Mouse (Mus musculus) neural tube, embryonic 12.5 days (tissue): ENCODE data around the gene Rangrf. TPM values are rescaled to one million over a fixed set of nuclear protein-coding genes. Genes with fewer than 3 reads are reported as not detected.
A peak's percentile ranks its signal among the peaks of the same experiment; 100 is the strongest.

Source experiments
- ATAC-seq: fragments of 200-750 bp; cut with Nextera tagmentation; 2 replicates; pipeline ENCODE4 v1.8.0; 2017; ENCODE audit warnings: low read depth, mild to moderate bottlenecking, moderate TSS enrichment, moderate library complexity; ENCODE audit not compliant: low FRiP score
- H3K27ac ChIP-seq: fragments of 300-500 bp; sonication (generic); 2 replicates; pipeline ENCODE4 v1.5.1; 2016
- H3K27me3 ChIP-seq: fragments of 300-500 bp; sonication (generic); replicated peaks from 2 replicates; pipeline ENCODE4 v1.6.1; 2016; ENCODE audit warnings: mild to moderate bottlenecking
- H3K36me3 ChIP-seq: fragments of 300-500 bp; sonication (generic); 2 replicates; pipeline ENCODE4 v1.6.1; 2016; ENCODE audit warnings: mild to moderate bottlenecking
- H3K4me1 ChIP-seq: fragments of 300-500 bp; sonication (generic); 2 replicates; pipeline ENCODE4 v1.6.1; 2016
- H3K4me2 ChIP-seq: fragments of 300-500 bp; sonication (generic); replicated peaks from 2 replicates; pipeline ENCODE4 v1.6.1; 2016; ENCODE audit warnings: mild to moderate bottlenecking
- H3K4me3 ChIP-seq: fragments of 300-500 bp; sonication (generic); 2 replicates; pipeline ENCODE4 v1.5.1; 2016
- H3K9ac ChIP-seq: fragments of 300-500 bp; sonication (generic); 2 replicates; pipeline ENCODE4 v1.6.1; 2016; ENCODE audit warnings: mild to moderate bottlenecking
- H3K9me3 ChIP-seq: fragments of 300-500 bp; sonication (generic); 2 replicates; pipeline ENCODE4 v1.6.1; 2016; ENCODE audit warnings: mild to moderate bottlenecking
- WGBS: fragments of 180-500 bp; shearing (Covaris S2); methylation state at CpG from one replicate; pipeline ENCODE4 v1.1.7; 2016; 5-methylcytosine and 5-hydroxymethylcytosine counted together
- polyA plus RNA-seq: library from polyadenylated mRNA; unstranded; fragments of >200 nt; fragmentation: Nextera tagmentation; extraction: Ambion mirVana; gene quantifications from 2 replicates; pipeline ENCODE4 v1.2.1, GENCODE M21; 2016

The Rangrf gene
- polyA plus RNA-seq, 1 experiment from 2014 or later = 42.2 TPM

DNA sequence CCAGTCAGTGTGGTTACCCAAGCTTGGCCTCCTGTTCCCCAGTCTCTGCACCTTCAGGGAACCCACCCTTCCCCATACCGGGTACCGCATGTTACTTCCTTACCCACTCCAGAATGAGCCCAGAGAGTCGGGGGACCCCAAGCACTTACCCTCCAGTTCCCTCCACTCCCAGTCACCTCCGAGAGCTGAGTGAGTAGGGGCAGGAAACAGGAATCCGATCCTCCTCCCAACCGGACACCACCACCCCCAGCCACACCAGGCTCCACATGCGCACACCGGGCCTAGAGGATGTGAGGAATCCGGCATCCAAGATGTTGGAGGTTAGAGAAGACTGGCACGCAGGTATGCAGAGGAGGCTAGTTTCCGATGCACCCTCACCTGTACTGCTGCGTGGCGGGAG lies 18.3 kb downstream of the Rangrf start:
- Histone ChIP-seq H3K9me3 (no peaks in the 10 kb centered on the region), H3K27me3 (peaks cover 45% of the 10 kb centered on the region), H3K4me2 (no peak overlapping the region), H3K4me3 (no peak overlapping the region), H3K4me1 (peaks cover 17% of the 10 kb centered on the region), H3K36me3 (no peaks in the 10 kb centered on the region), H3K9ac (no peak overlapping the region), H3K27ac (no peak overlapping the region)
- ATAC-seq = no peak
- WGBS = 39% methylated on average over 13 of the region's 13 CpGs

DNA sequence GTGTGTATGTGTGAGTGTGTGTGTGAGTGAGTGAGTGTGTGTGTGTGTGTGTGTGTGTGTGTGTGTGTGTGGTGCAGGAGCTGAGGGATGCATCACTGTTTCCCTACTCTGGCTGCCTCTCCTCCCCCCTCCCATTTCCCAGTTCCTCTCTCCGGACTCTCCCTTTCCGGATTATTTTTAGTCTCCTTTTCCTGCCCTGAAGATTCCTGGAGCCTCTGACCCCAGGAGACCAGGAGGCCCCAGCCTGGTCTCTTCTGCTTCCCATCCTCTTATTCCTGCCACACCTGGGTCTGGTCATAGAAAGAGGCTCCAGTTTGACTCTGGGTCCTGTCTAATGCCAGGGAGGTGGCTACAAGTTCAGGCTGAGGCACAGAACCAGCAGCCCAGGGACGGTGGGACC lies 18.9 kb downstream of the Rangrf start:
- WGBS = 39% methylated on average over 3 of the region's 3 CpGs
- no peak overlapping the region for H3K27ac ChIP-seq
- H3K27me3 ChIP-seq = peaks cover 48% of the 10 kb centered on the region
- ATAC-seq = no peak
- no peaks in the 10 kb centered on the region for H3K9me3 ChIP-seq
- H3K36me3 ChIP-seq = no peaks in the 10 kb centered on the region
- no peak overlapping the region for H3K4me2 ChIP-seq
- H3K4me3 ChIP-seq = no peak overlapping the region
- peaks cover 17% of the 10 kb centered on the region for H3K4me1 ChIP-seq
- H3K9ac ChIP-seq = no peak overlapping the region

DNA sequence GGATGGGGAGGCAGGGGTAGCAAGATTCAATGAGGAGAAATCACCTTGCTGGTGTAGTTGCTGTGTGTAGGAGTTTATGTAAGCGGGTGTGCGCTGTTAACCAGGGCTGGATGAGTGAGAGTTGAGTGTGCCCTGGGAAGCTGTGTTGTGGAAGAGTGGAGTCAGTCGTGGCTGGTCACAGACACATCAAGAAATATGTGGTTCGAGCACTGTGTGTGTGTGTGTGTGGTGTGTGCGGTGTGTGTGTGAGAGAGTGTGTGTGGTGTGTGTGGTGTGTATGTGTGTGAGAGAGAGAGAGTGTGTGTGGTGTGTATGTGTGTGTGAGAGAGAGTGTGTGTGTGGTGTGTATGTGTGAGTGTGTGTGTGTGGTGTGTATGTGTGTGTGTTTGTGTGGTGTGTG lies 19.5 kb downstream of the Rangrf start:
- Histone ChIP-seq H3K4me1 (peaks cover 17% of the 10 kb centered on the region), H3K9me3 (no peaks in the 10 kb centered on the region), H3K36me3 (no peaks in the 10 kb centered on the region), H3K4me2 (peak overlapping the region; percentile 57), H3K9ac (no peak overlapping the region), H3K27me3 (peaks cover 48% of the 10 kb centered on the region), H3K4me3 (no peak overlapping the region; the same call in 1 of the 2 replicates), H3K27ac (no peak overlapping the region)
- ATAC-seq = no peak
- WGBS = 75% methylated on average over 5 of the region's 5 CpGs

DNA sequence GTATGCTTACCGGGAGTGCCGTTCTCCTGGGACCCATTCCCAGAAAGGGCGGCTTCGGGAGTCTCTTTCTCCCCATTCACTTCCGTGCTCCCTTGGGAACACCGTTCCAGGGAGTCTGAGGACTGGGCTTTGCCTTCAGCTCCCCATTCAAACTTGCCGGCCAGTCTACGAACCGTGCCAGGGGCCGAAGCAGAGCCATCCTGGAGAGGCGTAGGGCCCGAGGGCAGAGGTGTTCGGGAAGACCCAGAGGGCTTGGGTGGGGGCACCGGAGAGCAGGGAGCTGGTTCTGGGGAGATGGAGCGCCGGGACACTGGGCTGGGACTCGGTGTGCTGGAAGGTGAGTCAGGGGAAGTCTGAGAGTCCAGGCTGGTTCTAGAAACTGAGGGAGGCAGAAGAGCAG lies 20.6 kb downstream of the Rangrf start:
- Histone ChIP-seq H3K9ac (peak overlapping the region; percentile 50; the same call in 1 of the 2 replicates), H3K9me3 (no peaks in the 10 kb centered on the region), H3K4me3 (peak overlapping the region; percentile 27), H3K4me1 (peaks cover 17% of the 10 kb centered on the region), H3K27me3 (peaks cover 51% of the 10 kb centered on the region), H3K27ac (no peak overlapping the region), H3K4me2 (peak overlapping the region; percentile 57), H3K36me3 (no peaks in the 10 kb centered on the region)
- no peak for ATAC-seq
- 2% methylated on average over 17 of the region's 17 CpGs for WGBS

DNA sequence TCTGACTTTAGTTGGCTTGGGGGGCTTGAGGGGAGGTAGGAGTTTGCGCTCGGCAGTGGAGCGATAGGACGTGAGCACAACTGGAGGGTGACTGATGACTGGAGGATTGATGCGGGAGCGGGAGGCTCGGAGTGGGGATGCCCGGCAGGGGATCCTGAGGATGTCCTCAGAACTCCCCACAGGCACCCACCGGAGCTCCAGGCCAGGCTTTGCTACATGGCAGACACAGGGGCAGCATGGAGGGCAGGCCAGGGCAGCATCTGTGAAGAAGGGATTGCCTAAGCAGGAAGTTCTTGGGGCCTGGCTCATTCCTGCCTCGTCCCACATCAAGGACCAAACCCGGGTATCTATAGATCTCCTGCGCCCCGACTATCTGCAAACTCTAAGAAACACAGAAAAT lies 21.1 kb downstream of the Rangrf start:
- H3K4me1 ChIP-seq = peaks cover 17% of the 10 kb centered on the region
- peaks cover 51% of the 10 kb centered on the region for H3K27me3 ChIP-seq
- no peak overlapping the region for H3K27ac ChIP-seq
- H3K4me2 ChIP-seq = peak overlapping the region; percentile 57
- WGBS = 5% methylated on average over 13 of the region's 13 CpGs
- no peak overlapping the region for H3K4me3 ChIP-seq
- no peak overlapping the region for H3K9ac ChIP-seq
- H3K36me3 ChIP-seq = no peaks in the 10 kb centered on the region
- H3K9me3 ChIP-seq = no peaks in the 10 kb centered on the region
- no peak for ATAC-seq

DNA sequence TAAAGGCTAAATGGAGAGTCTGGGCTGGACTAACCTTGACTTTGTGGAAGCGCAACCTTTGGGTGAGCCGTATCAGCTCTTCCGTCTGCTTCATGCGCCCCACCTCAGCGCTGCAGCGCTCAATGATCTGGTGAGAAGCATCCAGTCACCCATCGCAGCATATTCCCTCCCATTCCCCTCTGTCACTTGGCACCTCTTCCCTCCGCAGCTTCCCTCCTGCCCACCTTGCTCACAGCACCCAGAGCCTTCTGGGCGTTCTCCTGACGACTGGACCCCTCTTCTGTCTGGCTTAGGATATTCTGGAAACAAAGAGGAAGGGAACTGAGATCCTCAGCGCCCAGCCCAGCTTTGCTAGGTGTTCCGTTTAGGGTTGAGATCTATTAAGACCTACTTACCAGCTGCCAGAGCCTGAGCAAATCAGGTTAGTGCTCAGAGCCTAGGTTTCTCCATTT lies 27.4 kb downstream of the Rangrf start:
- H3K27ac ChIP-seq = no peak overlapping the region
- H3K36me3 ChIP-seq = no peaks in the 10 kb centered on the region
- H3K27me3 ChIP-seq = peaks cover 23% of the 10 kb centered on the region

DNA sequence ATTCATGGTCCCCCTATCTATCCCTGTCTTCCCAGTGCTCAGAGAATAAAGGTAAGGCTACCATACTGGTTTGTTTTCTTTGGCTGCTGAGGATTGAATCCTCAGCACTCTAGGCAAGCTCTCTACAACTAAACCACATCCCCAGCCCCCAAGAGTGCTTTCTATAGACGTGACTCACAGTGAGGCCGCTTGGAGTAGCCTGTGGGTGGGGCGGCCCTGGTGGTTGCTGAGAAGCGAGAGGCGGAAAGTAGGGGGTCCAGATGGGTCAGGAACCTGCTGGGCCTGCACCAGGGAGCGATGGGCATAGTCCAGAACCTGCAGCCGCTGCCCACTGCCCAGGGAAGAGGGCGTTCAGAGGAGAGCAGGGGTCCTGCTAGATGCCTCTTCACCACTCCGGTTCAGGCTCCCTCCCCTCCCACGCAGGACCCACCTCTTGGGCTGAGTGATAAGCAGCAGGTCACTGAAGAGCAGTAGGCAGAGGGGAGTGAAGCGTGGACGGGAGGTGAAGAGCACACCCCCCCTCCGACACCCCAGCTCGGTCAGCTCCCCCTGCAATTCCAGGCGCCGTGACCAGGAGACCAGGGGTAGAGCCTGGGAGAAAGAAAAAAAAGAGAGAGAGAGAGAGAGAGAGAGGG lies 28.1 kb downstream of the Rangrf start:
- no peak overlapping the region for H3K27ac ChIP-seq
- H3K9me3 ChIP-seq = no peaks in the 10 kb centered on the region
- no peaks in the 10 kb centered on the region for H3K36me3 ChIP-seq
- peak overlapping the region; percentile 24 for H3K4me3 ChIP-seq
- peaks cover 21% of the 10 kb centered on the region for H3K27me3 ChIP-seq
- peak overlapping the region; percentile 53 for H3K9ac ChIP-seq
- 9% methylated on average over 16 of the region's 16 CpGs for WGBS
- H3K4me2 ChIP-seq = peak overlapping the region; percentile 52
- ATAC-seq = no peak
- H3K4me1 ChIP-seq = peaks cover 5% of the 10 kb centered on the region; the same call in 1 of the 2 replicates

More for the DNA sequence above, 27.4 kb downstream of the Rangrf start:
- ATAC-seq = no peak
- Histone ChIP-seq H3K9ac (peak overlapping the region; percentile 6; the same call in 1 of the 2 replicates), H3K9me3 (no peaks in the 10 kb centered on the region), H3K4me1 (peaks cover 5% of the 10 kb centered on the region; the same call in 1 of the 2 replicates), H3K4me3 (peak overlapping the region; percentile 24), H3K4me2 (peak overlapping the region; percentile 52)
- WGBS = 6% methylated on average over 12 of the region's 12 CpGs

DNA sequence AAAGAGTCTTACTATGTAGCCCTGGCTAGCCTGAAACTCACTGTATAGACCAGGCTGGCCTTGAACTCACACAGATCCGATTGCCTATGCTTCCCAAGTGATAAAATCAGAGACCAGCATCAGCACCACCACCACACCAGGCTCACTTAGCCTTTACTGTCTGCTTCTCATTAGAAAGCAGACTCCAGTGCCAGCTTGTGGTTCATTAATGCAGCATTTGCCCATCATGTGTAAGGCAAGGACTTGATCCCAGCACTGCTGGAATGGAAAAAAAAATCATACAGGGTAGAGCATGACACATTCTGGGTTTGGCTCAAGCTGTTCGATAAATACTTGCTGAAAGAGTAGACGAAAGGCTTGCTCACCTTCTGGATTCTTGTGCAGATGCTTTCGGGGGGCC lies 29.0 kb downstream of the Rangrf start:
- H3K4me1 ChIP-seq = peaks cover 5% of the 10 kb centered on the region; the same call in 1 of the 2 replicates
- no peak overlapping the region for H3K27ac ChIP-seq
- H3K9me3 ChIP-seq = no peaks in the 10 kb centered on the region
- no peak overlapping the region for H3K9ac ChIP-seq
- H3K4me2 ChIP-seq = no peak overlapping the region
- no peaks in the 10 kb centered on the region for H3K36me3 ChIP-seq
- 89% methylated on average over 4 of the region's 4 CpGs for WGBS
- ATAC-seq = no peak
- no peak overlapping the region for H3K4me3 ChIP-seq
- H3K27me3 ChIP-seq = peaks cover 16% of the 10 kb centered on the region

DNA sequence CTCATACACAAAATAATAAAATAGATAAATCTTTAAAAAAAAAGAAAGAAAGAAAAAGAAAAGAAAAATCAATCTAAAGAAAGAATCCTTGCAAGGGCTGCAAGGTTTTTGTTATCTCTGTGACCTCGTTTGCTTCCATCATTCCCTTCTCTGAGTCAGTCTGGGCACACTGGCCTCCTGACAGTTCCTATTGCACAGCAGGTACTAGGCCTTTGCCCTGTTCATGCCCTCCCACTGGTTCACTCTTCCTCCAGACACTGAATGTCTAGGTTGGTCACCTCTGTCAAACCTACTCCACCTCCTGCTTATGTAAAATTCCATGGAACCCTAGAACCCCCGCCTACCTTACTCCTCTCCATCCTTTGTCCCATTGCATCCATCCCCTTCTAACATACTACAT lies 29.7 kb downstream of the Rangrf start:
- Histone ChIP-seq H3K27ac (no peak overlapping the region), H3K4me3 (no peak overlapping the region), H3K9me3 (no peaks in the 10 kb centered on the region), H3K36me3 (no peaks in the 10 kb centered on the region), H3K4me1 (peaks cover 10% of the 10 kb centered on the region), H3K9ac (no peak overlapping the region), H3K27me3 (peaks cover 16% of the 10 kb centered on the region), H3K4me2 (no peak overlapping the region)
- WGBS = 78% methylated on average over 2 of the region's 2 CpGs
- no peak for ATAC-seq

DNA sequence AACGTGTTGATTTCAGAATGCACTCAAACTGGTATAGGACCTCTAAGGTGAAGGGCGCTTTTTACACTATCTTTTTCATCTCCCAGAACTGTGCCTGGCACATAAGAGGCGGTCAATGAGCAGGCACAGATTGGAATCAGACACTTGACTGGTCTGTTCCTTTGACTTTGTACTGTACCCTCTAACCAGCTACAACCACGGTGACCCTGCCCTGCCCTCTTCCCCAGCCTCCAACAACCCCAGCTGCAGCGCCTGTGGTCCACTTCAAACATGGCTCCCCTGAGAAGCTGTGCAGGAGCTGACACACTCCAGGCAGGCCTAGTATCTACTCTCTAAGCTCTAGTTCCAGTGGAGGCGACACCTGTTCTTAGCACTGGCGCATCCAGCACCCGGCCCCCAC lies 32.3 kb downstream of the Rangrf start:
- no peak overlapping the region for H3K9ac ChIP-seq
- no peak for ATAC-seq
- WGBS = 93% methylated on average over 8 of the region's 8 CpGs

DNA sequence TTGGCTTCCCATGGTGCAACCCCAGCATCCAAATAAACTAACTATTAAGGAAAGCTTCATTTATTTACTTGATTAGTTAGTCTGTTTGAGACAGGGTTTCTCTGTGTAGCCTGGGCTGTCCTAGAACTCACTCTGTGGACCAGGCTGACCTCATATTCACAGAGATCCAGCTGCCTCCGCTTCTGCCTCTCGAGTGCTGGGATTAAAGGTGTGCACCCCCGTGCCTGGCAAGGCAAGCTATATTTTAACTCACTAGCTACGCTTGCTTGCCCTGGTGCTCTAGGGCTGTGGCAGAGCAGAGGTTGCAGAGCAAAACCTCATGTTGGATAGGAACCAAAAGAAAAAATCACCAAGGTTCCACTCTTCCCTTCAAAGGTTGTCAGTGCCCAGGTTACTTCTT lies 34.5 kb downstream of the Rangrf start:
- Histone ChIP-seq H3K4me1 (peaks cover 4% of the 10 kb centered on the region), H3K27me3 (no peaks in the 10 kb centered on the region), H3K4me2 (peak overlapping the region; percentile 66), H3K4me3 (peak overlapping the region; percentile 43), H3K36me3 (no peaks in the 10 kb centered on the region), H3K9me3 (no peaks in the 10 kb centered on the region), H3K27ac (no peak overlapping the region), H3K9ac (peak overlapping the region; percentile 63)
- WGBS = 70% methylated on average over 4 of the region's 4 CpGs
- ATAC-seq = no peak

More for the DNA sequence above, 32.3 kb downstream of the Rangrf start:
- H3K36me3 ChIP-seq = no peaks in the 10 kb centered on the region
- peaks cover 10% of the 10 kb centered on the region for H3K4me1 ChIP-seq
- H3K9me3 ChIP-seq = no peaks in the 10 kb centered on the region
- H3K4me3 ChIP-seq = no peak overlapping the region
- H3K4me2 ChIP-seq = no peak overlapping the region
- peaks cover 12% of the 10 kb centered on the region for H3K27me3 ChIP-seq
- H3K27ac ChIP-seq = no peak overlapping the region

DNA sequence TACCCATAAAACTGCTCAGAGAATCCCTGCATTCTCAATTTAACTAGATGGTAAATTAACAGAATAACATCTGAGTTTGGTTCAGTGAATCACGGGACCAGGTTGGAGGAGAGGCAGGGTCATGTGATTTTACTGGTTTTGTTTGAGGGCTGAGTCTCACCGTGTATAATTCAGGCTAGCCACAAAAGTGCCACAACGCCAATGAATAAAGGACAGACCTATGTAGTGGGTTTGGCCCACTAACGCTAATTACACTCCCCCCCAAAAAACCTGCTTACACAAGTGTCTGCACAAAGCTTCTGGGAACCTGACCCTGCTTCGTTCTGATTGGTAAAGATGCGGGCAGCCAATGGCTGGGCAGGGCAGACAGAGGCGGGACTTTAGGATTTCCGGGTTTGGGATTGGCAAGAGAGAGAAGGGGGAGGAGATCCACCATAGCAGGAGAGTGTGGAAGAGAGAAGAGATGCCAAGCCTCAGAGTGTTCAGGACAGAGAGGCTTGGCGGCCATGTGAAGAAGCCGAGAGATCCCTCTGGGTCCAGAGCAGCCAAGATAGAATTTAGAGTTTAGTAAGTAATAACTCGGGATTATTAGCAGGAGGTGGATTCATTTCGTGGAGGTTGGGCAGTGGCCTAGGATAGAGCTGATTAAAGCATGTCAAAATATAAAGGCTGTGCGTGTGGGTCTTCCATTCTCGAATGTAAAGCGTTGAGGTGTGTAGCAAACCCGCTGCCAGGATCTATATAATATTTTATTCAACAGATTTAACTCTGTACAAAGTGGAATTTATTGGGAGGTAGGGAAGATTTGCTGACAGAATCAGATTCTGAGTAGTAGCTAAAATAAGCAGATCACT lies 35.3 kb downstream of the Rangrf start:
- 5% methylated on average over 16 of the region's 16 CpGs for WGBS
- Histone ChIP-seq H3K4me1 (peaks cover 4% of the 10 kb centered on the region), H3K27ac (no peak overlapping the region), H3K4me3 (peak overlapping the region; percentile 43), H3K4me2 (peak overlapping the region; percentile 66), H3K9me3 (no peaks in the 10 kb centered on the region), H3K27me3 (no peaks in the 10 kb centered on the region), H3K9ac (peak overlapping the region; percentile 63), H3K36me3 (no peaks in the 10 kb centered on the region)
- peak; percentile 100 for ATAC-seq
